Mouse (Mus musculus): ENCODE results near the gene Kctd3. TPM values are rescaled to one million over a fixed set of nuclear protein-coding genes. Genes with fewer than 3 reads are reported as not detected.

Gene Kctd3
- total and polyA plus RNA-seq, 3 experiments: 13.2 to 14.9 (median 13.6) TPM

DNA sequence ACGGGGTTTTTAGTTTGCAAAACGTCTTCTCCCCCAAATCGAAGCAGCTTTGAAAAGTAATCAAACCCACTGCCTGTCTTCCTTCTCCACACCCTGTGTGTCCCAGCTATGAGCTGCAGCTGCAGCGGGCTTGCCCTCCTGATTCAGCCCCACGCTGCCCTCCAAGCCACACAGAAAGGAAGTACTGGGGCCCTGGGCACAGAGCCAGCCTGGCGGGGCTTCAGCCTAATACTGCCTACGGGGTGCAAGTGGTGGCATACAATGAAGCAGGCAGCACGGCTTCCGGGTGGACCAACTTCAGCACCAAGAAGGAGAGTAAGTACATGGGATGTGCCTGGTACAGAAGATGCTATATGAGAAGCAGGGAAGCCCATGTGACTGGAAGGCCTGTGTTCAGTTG lies 59.4 kb downstream of the Kctd3 start:
- intact Hi-C loops (cut with DNase I): no loop called here
- no peak overlapping the region for H3K27ac ChIP-seq
- H3K4me3 ChIP-seq: no peak overlapping the region
- H3K9ac ChIP-seq (ENCODE audit: low read depth, low read length): no peak overlapping the region
- no peaks in the 10 kb centered on the region for H3K4me1 ChIP-seq (ENCODE audit: control insufficient read depth, insufficient read depth, low read length)
- no peaks in the 10 kb centered on the region for H3K36me3 ChIP-seq (ENCODE audit: control insufficient read depth, insufficient read depth, low read length)
- 43% methylated on average over 9 of the region's 9 CpGs for WGBS
- no peak for TF ChIP-seq POLR2A (IDR thresholded peaks at IDR 0.05; ENCODE audit: insufficient read depth, low read depth, low read length)
- TF ChIP-seq EP300 (IDR thresholded peaks at IDR 0.05; ENCODE audit: insufficient read depth, low read depth, low read length): no peak
- no peak for TF ChIP-seq CTCF (IDR thresholded peaks at IDR 0.05)
- H3K27me3 ChIP-seq (ENCODE audit: control insufficient read depth, insufficient read depth, low read length): no peaks in the 10 kb centered on the region
- DNase-seq: no peak
- peaks cover 2% of the 10 kb centered on the region for H3K79me2 ChIP-seq (replicated peaks; ENCODE audit: control insufficient read depth, insufficient read depth, low read length)

DNA sequence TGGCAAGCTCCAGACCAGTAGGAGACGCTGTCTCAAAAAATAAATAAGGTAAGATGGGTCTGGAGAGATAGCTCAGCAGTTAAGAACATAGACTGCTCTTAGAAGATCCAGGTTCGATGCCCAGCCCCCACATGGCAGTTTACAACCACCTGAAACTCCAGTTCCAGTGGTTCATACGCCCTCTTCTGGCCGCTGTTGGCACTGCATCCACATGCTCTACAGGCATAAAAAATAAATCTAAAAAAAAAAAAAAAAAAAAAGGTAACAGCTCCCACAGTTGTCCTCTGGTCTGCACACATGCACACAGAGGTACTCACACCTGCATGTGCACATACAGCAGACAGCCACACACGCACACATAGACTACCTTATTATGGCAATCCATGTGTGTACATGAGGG lies 59.8 kb downstream of the Kctd3 start:
- intact Hi-C loops (cut with DNase I): no loop called here
- Histone ChIP-seq H3K4me3 (no peak overlapping the region), H3K79me2 (replicated peaks; ENCODE audit: control insufficient read depth, insufficient read depth, low read length) (peaks cover 2% of the 10 kb centered on the region), H3K9ac (ENCODE audit: low read depth, low read length) (no peak overlapping the region), H3K4me1 (ENCODE audit: control insufficient read depth, insufficient read depth, low read length) (no peaks in the 10 kb centered on the region), H3K36me3 (ENCODE audit: control insufficient read depth, insufficient read depth, low read length) (no peaks in the 10 kb centered on the region), H3K27me3 (ENCODE audit: control insufficient read depth, insufficient read depth, low read length) (no peaks in the 10 kb centered on the region), H3K27ac (no peak overlapping the region)
- no peak for DNase-seq
- TF ChIP-seq POLR2A (IDR thresholded peaks at IDR 0.05; ENCODE audit: insufficient read depth, low read depth, low read length) (no peak), CTCF (IDR thresholded peaks at IDR 0.05) (peak; percentile 44), EP300 (IDR thresholded peaks at IDR 0.05; ENCODE audit: insufficient read depth, low read depth, low read length) (no peak)
- 66% methylated on average over 5 of the region's 5 CpGs for WGBS

DNA sequence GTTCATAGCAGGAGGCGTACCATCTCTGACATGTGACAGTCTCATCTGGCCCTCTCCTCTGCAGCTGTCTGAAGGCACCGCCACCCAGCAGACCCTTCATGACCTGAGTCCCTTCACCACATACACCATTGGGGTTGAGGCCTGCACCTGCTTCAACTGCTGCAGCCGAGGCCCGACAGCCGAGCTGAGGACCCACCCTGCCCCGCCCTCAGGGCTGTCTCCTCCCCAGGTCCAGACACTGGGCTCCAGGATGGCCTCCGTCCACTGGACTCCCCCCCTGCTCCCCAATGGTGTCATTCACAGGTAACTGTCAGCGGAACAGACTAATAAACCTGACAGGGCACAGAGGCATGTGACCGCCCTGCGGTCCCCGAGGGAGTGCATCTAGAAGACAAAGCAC lies 60.8 kb downstream of the Kctd3 start:
- WGBS: 92% methylated on average over 11 of the region's 11 CpGs
- Histone ChIP-seq H3K27ac (no peak overlapping the region), H3K4me3 (no peak overlapping the region), H3K9ac (ENCODE audit: low read depth, low read length) (no peak overlapping the region), H3K27me3 (ENCODE audit: control insufficient read depth, insufficient read depth, low read length) (no peaks in the 10 kb centered on the region), H3K79me2 (replicated peaks; ENCODE audit: control insufficient read depth, insufficient read depth, low read length) (peaks cover 2% of the 10 kb centered on the region), H3K36me3 (ENCODE audit: control insufficient read depth, insufficient read depth, low read length) (no peaks in the 10 kb centered on the region), H3K4me1 (ENCODE audit: control insufficient read depth, insufficient read depth, low read length) (no peaks in the 10 kb centered on the region)
- no peak for TF ChIP-seq POLR2A (IDR thresholded peaks at IDR 0.05; ENCODE audit: insufficient read depth, low read depth, low read length)
- no peak for TF ChIP-seq CTCF (IDR thresholded peaks at IDR 0.05)
- TF ChIP-seq EP300 (IDR thresholded peaks at IDR 0.05; ENCODE audit: insufficient read depth, low read depth, low read length): no peak
- DNase-seq: no peak
- intact Hi-C loops (cut with DNase I): no loop called here

DNA sequence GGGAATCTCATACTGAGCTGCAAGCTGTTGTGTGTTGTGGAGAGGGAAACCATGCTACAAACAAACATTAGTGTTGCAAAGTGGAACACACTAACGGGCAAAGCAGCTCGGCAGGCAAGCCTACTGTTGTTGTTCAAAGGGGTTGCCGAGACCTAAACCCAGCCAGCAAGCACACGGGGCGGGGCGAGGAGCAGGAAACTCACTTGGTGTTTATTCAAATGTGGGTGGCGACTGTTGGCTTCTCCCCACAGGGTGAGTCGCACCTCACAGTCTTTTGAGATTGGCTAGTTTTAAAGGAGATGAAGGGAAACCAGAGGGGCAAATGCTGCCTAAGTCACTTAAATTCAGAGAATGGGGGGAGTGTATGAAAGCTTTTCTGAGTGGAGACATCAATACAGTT lies 62.3 kb downstream of the Kctd3 start:
- Histone ChIP-seq H3K27me3 (ENCODE audit: control insufficient read depth, insufficient read depth, low read length) (no peaks in the 10 kb centered on the region), H3K79me2 (replicated peaks; ENCODE audit: control insufficient read depth, insufficient read depth, low read length) (peaks cover 2% of the 10 kb centered on the region), H3K4me3 (no peak overlapping the region), H3K36me3 (ENCODE audit: control insufficient read depth, insufficient read depth, low read length) (no peaks in the 10 kb centered on the region), H3K4me1 (ENCODE audit: control insufficient read depth, insufficient read depth, low read length) (no peaks in the 10 kb centered on the region), H3K27ac (no peak overlapping the region), H3K9ac (ENCODE audit: low read depth, low read length) (no peak overlapping the region)
- DNase-seq: no peak
- intact Hi-C loops (cut with DNase I): no loop called here
- WGBS: 20% methylated on average over 8 of the region's 8 CpGs
- TF ChIP-seq EP300 (IDR thresholded peaks at IDR 0.05; ENCODE audit: insufficient read depth, low read depth, low read length) (no peak), POLR2A (IDR thresholded peaks at IDR 0.05; ENCODE audit: insufficient read depth, low read depth, low read length) (no peak)

DNA sequence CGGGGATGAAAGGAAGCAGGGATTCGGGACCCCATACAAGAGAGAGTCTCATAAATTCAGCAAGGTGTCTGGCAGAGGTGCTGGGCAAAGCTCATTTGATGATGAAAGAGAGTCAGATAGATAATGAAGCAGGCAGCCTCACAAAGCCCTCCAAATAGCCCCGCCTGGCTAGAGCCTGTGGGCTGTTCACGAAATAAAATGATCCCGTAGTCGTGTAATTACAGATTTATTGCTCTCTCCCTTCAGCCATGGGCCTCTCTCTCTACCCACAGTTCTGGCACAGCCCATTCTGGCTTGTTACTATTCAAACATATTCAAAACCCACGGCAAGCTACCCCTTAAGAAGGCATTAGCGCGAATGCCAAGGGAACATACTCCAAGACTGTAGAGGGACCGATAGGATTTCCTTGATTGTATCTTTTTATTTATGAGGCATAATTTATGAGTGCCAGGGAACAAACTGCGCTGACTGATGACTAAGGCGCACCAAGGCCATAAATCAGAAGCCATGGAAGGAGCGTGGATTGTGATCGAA lies 70.3 kb downstream of the Kctd3 start:
- Histone ChIP-seq H3K27me3 (ENCODE audit: control insufficient read depth, insufficient read depth, low read length) (no peaks in the 10 kb centered on the region), H3K79me2 (replicated peaks; ENCODE audit: control insufficient read depth, insufficient read depth, low read length) (no peaks in the 10 kb centered on the region), H3K36me3 (ENCODE audit: control insufficient read depth, insufficient read depth, low read length) (no peaks in the 10 kb centered on the region), H3K4me1 (ENCODE audit: control insufficient read depth, insufficient read depth, low read length) (no peaks in the 10 kb centered on the region), H3K4me3 (no peak overlapping the region), H3K27ac (no peak overlapping the region), H3K9ac (ENCODE audit: low read depth, low read length) (no peak overlapping the region)
- intact Hi-C loops (cut with DNase I): no loop called here
- no peak for DNase-seq
- TF ChIP-seq EP300 (IDR thresholded peaks at IDR 0.05; ENCODE audit: insufficient read depth, low read depth, low read length) (no peak), CTCF (IDR thresholded peaks at IDR 0.05) (no peak), POLR2A (IDR thresholded peaks at IDR 0.05; ENCODE audit: insufficient read depth, low read depth, low read length) (no peak)
- WGBS: 92% methylated on average over 14 of the region's 14 CpGs

Data from heart, adult 2 months (tissue).